Mouse (Mus musculus) forebrain, embryonic 15.5 days (tissue): ENCODE measurements around the gene Fosl1. TPM values are rescaled to one million over a fixed set of nuclear protein-coding genes. Genes with fewer than 3 reads are reported as not detected.
A peak's percentile ranks its signal among the peaks of the same experiment; 100 is the strongest.
"Not testable (repeated sequence)": the region's sequence is repeated elsewhere in the genome, so short reads cannot be mapped to it uniquely, and the experiment has no call there.

Experiments
- ATAC-seq: fragments of 200-750 bp; cut with Nextera tagmentation; replicated peaks from 2 replicates; pipeline ENCODE4 v1.8.0; 2017; ENCODE audit warnings: mild to moderate bottlenecking, moderate TSS enrichment, moderate library complexity
- H3K27ac ChIP-seq: fragments of 300-500 bp; sonication (generic); replicated peaks from 2 replicates; pipeline ENCODE4 v1.5.1; 2015; ENCODE audit warnings: mild to moderate bottlenecking, inconsistent platforms
- H3K27me3 ChIP-seq: fragments of 300-500 bp; sonication (generic); 2 replicates; pipeline ENCODE4 v1.6.1; 2015; ENCODE audit warnings: inconsistent platforms
- H3K36me3 ChIP-seq: fragments of 300-500 bp; sonication (generic); 2 replicates; pipeline ENCODE4 v1.6.1; 2015; ENCODE audit warnings: mild to moderate bottlenecking, inconsistent platforms
- H3K4me1 ChIP-seq: fragments of 300-500 bp; sonication (generic); 2 replicates; pipeline ENCODE4 v1.6.1; 2015; ENCODE audit warnings: inconsistent platforms
- H3K4me2 ChIP-seq: fragments of 300-500 bp; sonication (generic); replicated peaks from 2 replicates; pipeline ENCODE4 v1.6.1; 2015; ENCODE audit warnings: mild to moderate bottlenecking, inconsistent platforms
- H3K4me3 ChIP-seq: fragments of 300-500 bp; sonication (generic); 2 replicates; pipeline ENCODE4 v1.5.1; 2015; ENCODE audit warnings: mild to moderate bottlenecking, inconsistent platforms
- H3K9ac ChIP-seq: fragments of 300-500 bp; sonication (generic); replicated peaks from 2 replicates; pipeline ENCODE4 v1.6.1; 2015; ENCODE audit warnings: mild to moderate bottlenecking, inconsistent platforms
- H3K9me3 ChIP-seq: fragments of 300-500 bp; sonication (generic); 2 replicates; pipeline ENCODE4 v1.6.1; 2016; ENCODE audit warnings: inconsistent platforms
- WGBS: fragments of 180-500 bp; shearing (Covaris S2); methylation state at CpG from one replicate; pipeline ENCODE4 v1.1.7; 2015; ENCODE audit warnings: mixed read lengths; 5-methylcytosine and 5-hydroxymethylcytosine counted together
- polyA plus RNA-seq: library from polyadenylated mRNA; unstranded; fragments of >200 nt; fragmentation: Nextera tagmentation; extraction: Ambion mirVana; gene quantifications from 2 replicates; pipeline ENCODE4 v1.2.1, GENCODE M21; 2015

The Fosl1 gene
- polyA plus RNA-seq = not detected in 2 replicates

- H3K4me2 ChIP-seq = peak within 1 kb of the TSS; percentile 96
Observed at GRCm38 (mm10) chr19:5447515-5448353, at the start of gene Fosl1. Gene Fosl1, plus strand, starts transcription at chr19:5447547.

DNA sequence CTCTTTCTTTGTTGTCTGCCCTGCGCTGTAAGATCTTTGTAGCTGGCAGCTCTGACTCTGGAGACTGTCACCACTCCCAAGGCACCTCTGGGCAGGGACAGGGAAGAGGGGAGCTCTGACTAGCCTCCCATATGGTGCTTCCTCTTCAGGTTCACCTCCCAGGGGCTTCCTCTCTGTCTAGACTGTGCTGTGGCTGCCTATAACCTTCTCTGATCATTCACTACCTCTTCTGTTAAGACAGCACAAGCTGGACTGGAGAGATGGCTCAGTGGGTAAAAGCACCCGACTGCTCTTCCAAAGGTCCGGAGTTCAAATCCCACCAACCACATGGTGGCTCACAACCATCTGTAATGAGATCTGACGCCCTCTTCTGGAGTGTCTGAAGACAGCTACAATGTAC is 46.3 kb upstream of the Fosl1 start:
- not testable (repeated sequence) for ATAC-seq, H3K27ac ChIP-seq, H3K27me3 ChIP-seq, H3K4me3 ChIP-seq, H3K9ac ChIP-seq, H3K4me1 ChIP-seq, H3K4me2 ChIP-seq, H3K36me3 ChIP-seq, H3K9me3 ChIP-seq
- 65% methylated on average over 4 of the region's 4 CpGs for WGBS

More at GRCm38 (mm10) chr19:5447515-5448353, at the start of gene Fosl1:
- H3K27ac ChIP-seq = no peak within 1 kb of the TSS
- 2% methylated on average over 69 of the region's 70 CpGs for WGBS
- no peaks in the 10 kb centered on the region for H3K9me3 ChIP-seq
- peaks cover 18% of the 10 kb centered on the region for H3K4me1 ChIP-seq
- peaks cover 54% of the 10 kb centered on the region for H3K27me3 ChIP-seq
- peak; percentile 73 for ATAC-seq
- H3K36me3 ChIP-seq = no peaks in the 10 kb centered on the region
- peak within 1 kb of the TSS; percentile 38 for H3K9ac ChIP-seq
- peak within 1 kb of the TSS; percentile 52 for H3K4me3 ChIP-seq

DNA sequence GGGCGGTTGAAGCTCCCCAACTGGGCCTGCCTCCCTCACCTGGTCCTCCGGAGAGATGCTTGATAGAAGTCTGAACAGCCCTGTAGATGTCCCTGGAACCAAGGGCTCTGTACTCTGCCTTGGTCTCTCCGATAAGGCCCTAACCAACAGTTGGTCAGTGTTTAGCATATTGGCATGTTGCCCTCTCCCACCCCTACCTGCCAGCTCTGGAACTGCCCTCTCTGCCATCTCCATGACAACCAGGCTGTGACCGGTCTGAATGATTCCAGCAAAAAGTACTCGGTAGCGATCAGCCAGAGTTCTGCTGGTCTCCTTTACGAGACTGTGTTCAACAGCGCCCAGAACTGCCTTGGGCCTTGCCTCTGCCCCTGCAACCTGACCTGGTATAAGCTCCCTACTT is 45.1 kb upstream of the Fosl1 start, which contains the start of gene Tsga10ip:
Tsga10ip (minus strand) TSS at position 234 of the 400 bp plus-strand sequence.
- H3K9ac ChIP-seq = no peak within 1 kb of the TSS
- whole genome bisulfite sequencing = 70% methylated on average over 8 of the region's 8 CpGs

DNA sequence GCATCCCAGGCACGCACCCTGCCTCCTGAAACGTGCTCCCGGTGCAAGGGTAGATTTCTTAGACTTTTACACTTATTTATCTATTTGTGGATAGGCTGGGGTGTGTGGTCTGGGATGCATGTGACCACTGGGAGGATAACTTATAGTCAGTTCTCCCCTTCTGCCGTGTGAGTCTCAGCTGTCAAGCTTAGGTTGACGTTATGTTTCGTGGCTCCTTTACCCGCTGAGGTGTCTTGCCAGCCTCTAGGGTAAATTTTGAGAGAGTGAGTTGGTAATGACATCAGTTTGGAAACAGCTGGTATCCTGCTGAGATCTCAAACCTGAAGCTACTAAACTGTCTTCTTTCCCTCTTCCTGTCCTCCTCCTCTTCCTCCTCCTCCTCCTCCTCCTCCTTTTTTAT is 41.4 kb upstream of the Fosl1 start:
- no peaks in the 10 kb centered on the region for H3K9me3 ChIP-seq
- peak overlapping the region; percentile 55 for H3K27ac ChIP-seq
- H3K4me3 ChIP-seq = peak overlapping the region; percentile 62
- H3K4me1 ChIP-seq = peaks cover 15% of the 10 kb centered on the region
- no peaks in the 10 kb centered on the region for H3K36me3 ChIP-seq
- no peaks in the 10 kb centered on the region for H3K27me3 ChIP-seq
- H3K4me2 ChIP-seq = peak overlapping the region; percentile 52
- ATAC-seq = no peak
- H3K9ac ChIP-seq = peak overlapping the region; percentile 43
- 24% methylated on average over 7 of the region's 7 CpGs for WGBS

More for the DNA sequence above, 45.1 kb upstream of the Fosl1 start, which contains the start of gene Tsga10ip:
- H3K27me3 ChIP-seq = no peaks in the 10 kb centered on the region
- H3K27ac ChIP-seq = no peak within 1 kb of the TSS
- H3K9me3 ChIP-seq = no peaks in the 10 kb centered on the region
- H3K36me3 ChIP-seq = no peaks in the 10 kb centered on the region
- ATAC-seq = no peak
- H3K4me1 ChIP-seq = peaks cover 6% of the 10 kb centered on the region
- H3K4me2 ChIP-seq = no peak within 1 kb of the TSS
- no peak within 1 kb of the TSS for H3K4me3 ChIP-seq

GRCm38 (mm10) chr19:5406531-5407126 is 40.7 kb upstream of the Fosl1 start:
- ATAC-seq = peak; percentile 84
- Histone ChIP-seq H3K27ac (peak overlapping the region; percentile 93), H3K4me1 (peaks cover 15% of the 10 kb centered on the region), H3K4me2 (peak overlapping the region; percentile 80), H3K4me3 (peak overlapping the region; percentile 62), H3K9ac (peak overlapping the region; percentile 66)
- H3K9me3 ChIP-seq, H3K27me3 ChIP-seq, H3K36me3 ChIP-seq: not testable (repeated sequence)
- WGBS = 11% methylated on average over 25 of the region's 25 CpGs

- Histone ChIP-seq H3K4me3 (peak overlapping the region; percentile 62), H3K4me2 (peak overlapping the region; percentile 80), H3K9me3 (no peaks in the 10 kb centered on the region), H3K4me1 (peaks cover 15% of the 10 kb centered on the region), H3K27me3 (no peaks in the 10 kb centered on the region), H3K27ac (peak overlapping the region; percentile 93), H3K36me3 (no peaks in the 10 kb centered on the region), H3K9ac (peak overlapping the region; percentile 66)
- peak; percentile 55; the same call in 1 of the 2 replicates for ATAC-seq
- 20% methylated on average over 7 of the region's 7 CpGs for WGBS
Observed at GRCm38 (mm10) chr19:5407133-5407532, 40.2 kb upstream of the Fosl1 start.

GRCm38 (mm10) chr19:5408057-5409001 is 39.0 kb upstream of the Fosl1 start:
- WGBS = 88% methylated on average over 13 of the region's 13 CpGs
- Histone ChIP-seq H3K27ac (no peak overlapping the region), H3K27me3 (no peaks in the 10 kb centered on the region), H3K9me3 (no peaks in the 10 kb centered on the region), H3K4me2 (no peak overlapping the region), H3K9ac (no peak overlapping the region), H3K36me3 (no peaks in the 10 kb centered on the region), H3K4me3 (no peak overlapping the region), H3K4me1 (peaks cover 15% of the 10 kb centered on the region)
- no peak for ATAC-seq

GRCm38 (mm10) chr19:5409068-5409467 is 38.3 kb upstream of the Fosl1 start:
- 81% methylated on average over 5 of the region's 5 CpGs for WGBS
- Histone ChIP-seq H3K27me3 (no peaks in the 10 kb centered on the region), H3K9ac (no peak overlapping the region), H3K4me2 (no peak overlapping the region), H3K36me3 (no peaks in the 10 kb centered on the region), H3K4me1 (peaks cover 15% of the 10 kb centered on the region), H3K9me3 (no peaks in the 10 kb centered on the region), H3K27ac (no peak overlapping the region), H3K4me3 (no peak overlapping the region)
- ATAC-seq = no peak

GRCm38 (mm10) chr19:5410641-5411040 is 36.7 kb upstream of the Fosl1 start:
- no peak for ATAC-seq
- WGBS = 91% methylated on average over 5 of the region's 5 CpGs
- H3K9me3 ChIP-seq = no peaks in the 10 kb centered on the region
- H3K27me3 ChIP-seq = no peaks in the 10 kb centered on the region
- no peaks in the 10 kb centered on the region for H3K36me3 ChIP-seq
- H3K4me2 ChIP-seq = no peak overlapping the region
- H3K9ac ChIP-seq = no peak overlapping the region
- no peak overlapping the region for H3K27ac ChIP-seq
- H3K4me1 ChIP-seq = peaks cover 15% of the 10 kb centered on the region
- no peak overlapping the region for H3K4me3 ChIP-seq

GRCm38 (mm10) chr19:5411961-5412360 is 35.4 kb upstream of the Fosl1 start:
- Histone ChIP-seq H3K4me3 (no peak overlapping the region), H3K4me1 (peaks cover 10% of the 10 kb centered on the region), H3K27me3 (no peaks in the 10 kb centered on the region), H3K4me2 (no peak overlapping the region), H3K9me3 (no peaks in the 10 kb centered on the region), H3K27ac (no peak overlapping the region), H3K9ac (no peak overlapping the region), H3K36me3 (no peaks in the 10 kb centered on the region)
- ATAC-seq = no peak
- 69% methylated on average over 5 of the region's 5 CpGs for WGBS

DNA sequence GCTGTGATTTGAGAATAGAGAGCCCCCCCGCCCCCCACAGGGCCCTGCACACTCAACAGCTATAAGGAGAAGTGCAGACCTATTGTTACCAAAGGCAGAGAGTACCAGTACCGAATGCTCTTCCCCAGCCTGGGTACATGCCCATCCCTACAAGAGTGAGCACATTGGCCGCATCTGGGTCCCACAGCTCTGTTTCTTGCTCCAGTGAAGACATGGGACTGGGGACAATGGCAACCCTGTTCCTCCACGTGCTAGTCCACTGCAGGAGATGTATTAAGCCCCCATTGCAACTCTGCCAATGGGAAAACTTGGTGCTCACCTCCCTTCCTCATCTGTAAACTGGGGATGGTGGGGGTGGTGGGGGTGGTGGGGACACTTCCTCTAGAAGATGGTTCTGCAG is 33.5 kb upstream of the Fosl1 start:
- Histone ChIP-seq H3K27ac (no peak overlapping the region), H3K36me3 (no peaks in the 10 kb centered on the region), H3K4me3 (no peak overlapping the region), H3K27me3 (no peaks in the 10 kb centered on the region), H3K4me1 (0 out of 2 replicates have a peak, but pooled peaks cover 1% of the 10 kb centered on the region), H3K9me3 (no peaks in the 10 kb centered on the region), H3K9ac (no peak overlapping the region), H3K4me2 (no peak overlapping the region)
- WGBS = 59% methylated on average over 4 of the region's 4 CpGs
- ATAC-seq = no peak
